Mouse (Mus musculus): Measurements from ENCODE around the gene Sptb.

DNA sequence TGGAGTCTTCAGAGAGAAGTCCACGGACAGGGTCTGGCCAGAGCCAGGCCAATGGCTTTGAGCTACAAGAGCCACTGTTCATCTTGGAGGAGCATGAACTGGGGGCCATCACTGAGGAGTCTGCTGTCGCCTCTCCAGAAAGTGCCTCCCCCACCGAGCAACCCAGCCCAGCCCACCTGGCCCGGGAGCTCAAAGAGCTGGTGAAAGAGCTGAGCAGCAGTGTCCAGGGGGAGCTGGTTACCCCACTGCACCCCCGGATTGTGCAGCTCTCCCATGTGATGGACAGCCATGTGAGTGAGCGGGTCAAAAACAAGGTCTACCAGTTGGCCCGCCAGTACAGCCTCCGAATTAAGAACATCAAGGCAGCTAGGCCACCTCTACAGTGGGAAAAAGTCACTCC is 133.5 kb downstream of the Sptb start:
- no peak for TF ChIP-seq POLR2A (IDR thresholded peaks at IDR 0.05; ENCODE audit: borderline replicate concordance, control insufficient read depth, low read depth, low read length)
- TF ChIP-seq CTCF (IDR thresholded peaks at IDR 0.05; ENCODE audit: control insufficient read depth, insufficient read depth, low read length), result no peak
